Mouse (Mus musculus) hindbrain, embryonic 10.5 days (tissue): ENCODE measurements around the gene Ss18l1. TPM values are rescaled to one million over a fixed set of nuclear protein-coding genes. Genes with fewer than 3 reads are reported as not detected.
A peak's percentile ranks its signal among the peaks of the same experiment; 100 is the strongest.

Experiments
- DNase-seq: peaks from one replicate; pipeline ENCODE4 v3.0.0-alpha.2; 2017; ENCODE audit warnings: low spot score
- H3K27ac ChIP-seq: fragments of 300-500 bp; sonication (generic); 2 replicates; pipeline ENCODE4 v1.5.1; 2016; ENCODE audit warnings: mild to moderate bottlenecking, moderate library complexity
- H3K27me3 ChIP-seq: fragments of 300-500 bp; sonication (generic); 2 replicates; pipeline ENCODE4 v1.6.1; 2016; ENCODE audit warnings: mild to moderate bottlenecking; ENCODE audit not compliant: poor library complexity, insufficient read depth, severe bottlenecking
- H3K36me3 ChIP-seq: fragments of 300-500 bp; sonication (generic); 2 replicates; pipeline ENCODE4 v1.6.1; 2016; ENCODE audit warnings: mild to moderate bottlenecking, moderate library complexity
- H3K4me1 ChIP-seq: fragments of 300-500 bp; sonication (generic); replicated peaks from 2 replicates; pipeline ENCODE4 v1.6.1; 2016; ENCODE audit warnings: mild to moderate bottlenecking
- H3K4me3 ChIP-seq: fragments of 300-500 bp; sonication (generic); 2 replicates; pipeline ENCODE4 v1.5.1; 2016; ENCODE audit warnings: mild to moderate bottlenecking, moderate library complexity
- H3K9me3 ChIP-seq: fragments of 300-500 bp; sonication (generic); 2 replicates; pipeline ENCODE4 v1.6.1; 2016; ENCODE audit warnings: mild to moderate bottlenecking, moderate library complexity
- WGBS: fragments of 180-500 bp; shearing (Covaris S2); methylation state at CpG from one replicate; pipeline ENCODE4 v1.1.7; 2016; 5-methylcytosine and 5-hydroxymethylcytosine counted together
- polyA plus RNA-seq: library from polyadenylated mRNA; unstranded; fragments of >200 nt; fragmentation: Nextera tagmentation; extraction: Ambion mirVana; gene quantifications from 2 replicates; pipeline ENCODE4 v1.2.1, GENCODE M21; 2016

Ss18l1 gene
- polyA plus RNA-seq, 1 experiment from 2014 or later = 14.7 TPM

DNA sequence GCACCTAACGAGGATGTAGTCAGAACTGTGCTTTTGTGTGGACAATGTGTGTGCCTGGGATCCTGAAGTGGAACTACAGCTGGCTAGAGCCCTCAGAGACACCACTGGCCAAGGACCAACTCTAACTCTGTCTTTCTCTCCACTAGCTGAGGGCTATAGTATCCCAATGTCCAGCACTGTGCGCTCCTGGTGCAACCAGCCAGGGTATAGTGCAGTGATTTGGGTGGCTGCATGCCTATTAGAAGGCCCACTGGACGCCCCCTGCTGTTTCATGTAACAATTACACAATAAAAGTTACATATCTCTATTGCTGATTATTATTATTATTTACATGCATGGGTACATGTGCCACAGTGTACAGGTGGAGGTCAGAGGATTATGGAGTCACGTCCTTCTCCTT lies 3.0 kb downstream of the Ss18l1 start:
- Histone ChIP-seq H3K4me3 (no peak overlapping the region; the same call in 1 of the 2 replicates), H3K36me3 (peaks cover 35% of the 10 kb centered on the region), H3K4me1 (peaks cover 42% of the 10 kb centered on the region), H3K27me3 (no peaks in the 10 kb centered on the region), H3K27ac (no peak overlapping the region), H3K9me3 (no peaks in the 10 kb centered on the region)
- peak; percentile 23 for DNase-seq
- WGBS = 56% methylated on average over 4 of the region's 4 CpGs

- no peaks in the 10 kb centered on the region for H3K27me3 ChIP-seq
- peaks cover 42% of the 10 kb centered on the region for H3K36me3 ChIP-seq
- no peak for DNase-seq
- 94% methylated on average over 3 of the region's 3 CpGs for WGBS
- peaks cover 35% of the 10 kb centered on the region for H3K4me1 ChIP-seq
- no peak overlapping the region for H3K4me3 ChIP-seq
- no peaks in the 10 kb centered on the region for H3K9me3 ChIP-seq
- no peak overlapping the region for H3K27ac ChIP-seq
These were observed 5.3 kb downstream of the Ss18l1 start for GRCm38 (mm10) chr2:180047580-180047979.

DNA sequence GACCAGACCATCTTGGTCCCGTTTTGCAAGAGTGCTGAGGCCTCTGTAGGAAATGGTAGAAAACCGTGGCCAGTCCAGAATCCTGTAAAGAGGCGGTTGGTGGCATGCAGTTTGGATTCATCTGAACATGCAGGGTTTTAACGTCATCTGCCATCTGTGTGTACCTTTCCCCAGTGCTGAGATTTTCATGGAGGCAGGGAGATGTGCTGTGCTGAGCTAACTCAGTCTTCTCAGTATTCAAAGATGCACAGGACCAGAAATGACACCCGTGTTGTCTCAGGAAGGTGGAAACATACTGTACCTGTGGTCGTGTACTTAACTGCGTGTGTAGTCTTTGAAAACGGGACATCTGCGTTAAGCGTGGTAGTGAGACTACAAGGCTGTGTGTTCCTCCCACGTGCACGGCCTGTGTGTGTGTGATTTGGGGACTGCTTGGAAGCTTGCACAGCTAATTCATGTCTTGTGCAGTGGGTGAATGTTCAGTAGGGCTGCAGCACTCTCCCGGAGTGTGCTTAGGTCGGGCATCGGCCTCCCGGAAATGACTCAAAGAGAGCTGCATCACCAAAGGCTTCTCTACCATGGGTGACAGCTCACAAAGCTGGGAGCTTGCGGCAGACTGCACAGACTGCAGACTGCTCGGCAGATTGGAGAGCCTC lies 5.8 kb downstream of the Ss18l1 start:
- DNase-seq = no peak
- WGBS = 94% methylated on average over 18 of the region's 18 CpGs
- Histone ChIP-seq H3K27me3 (no peaks in the 10 kb centered on the region), H3K9me3 (no peaks in the 10 kb centered on the region), H3K4me1 (peaks cover 30% of the 10 kb centered on the region), H3K36me3 (peaks cover 47% of the 10 kb centered on the region), H3K4me3 (no peak overlapping the region), H3K27ac (no peak overlapping the region)

GRCm38 (mm10) chr2:180050986-180051385 lies 8.7 kb downstream of the Ss18l1 start:
- WGBS = 27% methylated on average over 5 of the region's 5 CpGs
- H3K9me3 ChIP-seq = no peaks in the 10 kb centered on the region
- H3K27ac ChIP-seq = 0 out of 2 replicates have a peak overlapping the region, but pooled peaks have one; percentile 6
- H3K4me1 ChIP-seq = peaks cover 8% of the 10 kb centered on the region; the same call in 1 of the 2 replicates
- peak; percentile 78 for DNase-seq
- no peak overlapping the region for H3K4me3 ChIP-seq
- peaks cover 73% of the 10 kb centered on the region for H3K36me3 ChIP-seq
- no peaks in the 10 kb centered on the region for H3K27me3 ChIP-seq

DNA sequence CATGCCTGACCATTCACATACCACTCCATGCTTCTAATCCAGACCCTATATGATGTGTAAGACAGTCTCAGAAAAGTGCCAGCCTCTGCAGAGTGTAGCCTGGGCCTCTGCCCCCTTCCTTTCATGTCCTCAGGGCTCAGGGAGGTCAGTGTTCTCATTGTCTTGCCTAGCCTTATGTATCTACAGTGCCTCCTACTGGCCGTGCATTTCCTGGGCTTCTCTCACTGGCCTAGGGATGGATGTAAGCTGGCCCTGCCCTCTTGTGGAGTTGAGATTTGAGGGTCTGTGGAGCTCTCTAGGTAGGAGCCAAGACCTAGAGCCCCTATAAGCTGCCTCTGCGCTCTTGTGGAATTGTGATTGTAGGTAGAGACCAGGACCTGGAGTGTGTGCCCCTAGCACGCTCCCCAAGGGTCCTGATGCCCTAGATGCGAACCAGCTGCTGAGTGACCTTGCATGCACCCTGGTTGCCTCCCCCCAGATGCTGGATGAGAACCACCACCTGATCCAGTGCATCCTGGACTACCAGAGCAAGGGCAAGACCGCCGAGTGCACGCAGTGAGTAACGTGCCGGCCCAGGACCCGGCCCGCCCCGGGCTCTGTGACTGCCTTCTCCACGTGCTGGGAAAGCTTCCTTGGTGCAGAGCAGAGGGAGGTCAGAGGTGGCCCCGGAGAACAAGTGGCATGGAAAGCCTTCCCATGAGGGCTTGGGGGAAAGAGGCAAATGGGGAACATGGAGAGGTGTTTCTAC lies 9.9 kb downstream of the Ss18l1 start:
- H3K9me3 ChIP-seq = no peaks in the 10 kb centered on the region
- WGBS = 90% methylated on average over 14 of the region's 14 CpGs
- H3K27me3 ChIP-seq = no peaks in the 10 kb centered on the region
- peaks cover 8% of the 10 kb centered on the region; the same call in 1 of the 2 replicates for H3K4me1 ChIP-seq
- DNase-seq = peak; percentile 38
- H3K36me3 ChIP-seq = peaks cover 73% of the 10 kb centered on the region
- H3K27ac ChIP-seq = peak overlapping the region; percentile 36; the same call in 1 of the 2 replicates
- no peak overlapping the region for H3K4me3 ChIP-seq

GRCm38 (mm10) chr2:180053001-180053400 lies 10.7 kb downstream of the Ss18l1 start:
- H3K4me3 ChIP-seq = no peak overlapping the region
- no peak overlapping the region for H3K27ac ChIP-seq
- no peaks in the 10 kb centered on the region for H3K9me3 ChIP-seq
- no peak for DNase-seq
- 97% methylated on average over 9 of the region's 9 CpGs for WGBS
- H3K36me3 ChIP-seq = peaks cover 73% of the 10 kb centered on the region
- H3K4me1 ChIP-seq = peaks cover 8% of the 10 kb centered on the region; the same call in 1 of the 2 replicates
- no peaks in the 10 kb centered on the region for H3K27me3 ChIP-seq

GRCm38 (mm10) chr2:180063338-180064131 lies 21.2 kb downstream of the Ss18l1 start:
- no peak for DNase-seq
- Histone ChIP-seq H3K9me3 (peaks cover 12% of the 10 kb centered on the region; the same call in 1 of the 2 replicates), H3K36me3 (peaks cover 87% of the 10 kb centered on the region), H3K4me1 (no peaks in the 10 kb centered on the region), H3K27me3 (no peaks in the 10 kb centered on the region), H3K4me3 (no peak overlapping the region), H3K27ac (no peak overlapping the region)
- WGBS = 93% methylated on average over 11 of the region's 11 CpGs

DNA sequence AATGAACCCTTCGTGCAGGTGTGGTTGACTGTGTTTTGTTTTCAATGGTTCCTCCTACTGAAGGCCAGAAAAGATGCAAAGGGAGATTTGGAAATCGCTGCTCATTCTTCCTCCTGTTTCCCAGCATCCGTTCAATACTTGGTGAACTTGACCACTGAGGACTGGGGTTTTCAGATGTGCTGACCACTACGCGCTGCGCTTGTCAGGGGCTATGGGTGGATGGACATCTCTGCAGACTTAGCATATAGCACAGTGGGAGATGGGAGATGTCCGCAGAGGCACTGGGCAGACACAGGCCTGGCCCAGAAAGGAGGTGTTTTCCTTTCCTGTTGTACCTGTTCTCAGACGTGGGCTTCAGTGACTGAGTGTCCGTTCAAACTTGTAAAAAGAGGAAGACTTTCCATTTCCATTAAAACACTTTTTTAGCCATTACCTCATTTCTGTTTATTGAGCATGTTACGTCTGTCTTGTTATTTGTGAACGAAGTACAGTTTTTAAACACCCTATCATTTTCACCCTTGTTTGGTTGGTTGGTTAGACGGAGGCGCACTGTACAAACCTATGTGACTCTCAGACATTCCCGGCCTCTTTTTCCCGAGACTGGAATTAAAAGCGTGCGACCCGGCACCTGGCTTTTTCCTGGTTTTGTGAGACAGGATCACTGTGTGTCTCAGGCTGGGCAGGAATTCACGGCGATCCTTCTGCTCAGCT lies 27.6 kb downstream of the Ss18l1 start:
- 36% methylated on average over 20 of the region's 20 CpGs for WGBS
- H3K36me3 ChIP-seq = peaks cover 46% of the 10 kb centered on the region
- peak overlapping the region; percentile 92 for H3K27ac ChIP-seq
- H3K27me3 ChIP-seq = no peaks in the 10 kb centered on the region
- H3K9me3 ChIP-seq = peaks cover 5% of the 10 kb centered on the region; the same call in 1 of the 2 replicates
- H3K4me3 ChIP-seq = peak overlapping the region; percentile 80
- no peak for DNase-seq
- peaks cover 16% of the 10 kb centered on the region for H3K4me1 ChIP-seq

DNA sequence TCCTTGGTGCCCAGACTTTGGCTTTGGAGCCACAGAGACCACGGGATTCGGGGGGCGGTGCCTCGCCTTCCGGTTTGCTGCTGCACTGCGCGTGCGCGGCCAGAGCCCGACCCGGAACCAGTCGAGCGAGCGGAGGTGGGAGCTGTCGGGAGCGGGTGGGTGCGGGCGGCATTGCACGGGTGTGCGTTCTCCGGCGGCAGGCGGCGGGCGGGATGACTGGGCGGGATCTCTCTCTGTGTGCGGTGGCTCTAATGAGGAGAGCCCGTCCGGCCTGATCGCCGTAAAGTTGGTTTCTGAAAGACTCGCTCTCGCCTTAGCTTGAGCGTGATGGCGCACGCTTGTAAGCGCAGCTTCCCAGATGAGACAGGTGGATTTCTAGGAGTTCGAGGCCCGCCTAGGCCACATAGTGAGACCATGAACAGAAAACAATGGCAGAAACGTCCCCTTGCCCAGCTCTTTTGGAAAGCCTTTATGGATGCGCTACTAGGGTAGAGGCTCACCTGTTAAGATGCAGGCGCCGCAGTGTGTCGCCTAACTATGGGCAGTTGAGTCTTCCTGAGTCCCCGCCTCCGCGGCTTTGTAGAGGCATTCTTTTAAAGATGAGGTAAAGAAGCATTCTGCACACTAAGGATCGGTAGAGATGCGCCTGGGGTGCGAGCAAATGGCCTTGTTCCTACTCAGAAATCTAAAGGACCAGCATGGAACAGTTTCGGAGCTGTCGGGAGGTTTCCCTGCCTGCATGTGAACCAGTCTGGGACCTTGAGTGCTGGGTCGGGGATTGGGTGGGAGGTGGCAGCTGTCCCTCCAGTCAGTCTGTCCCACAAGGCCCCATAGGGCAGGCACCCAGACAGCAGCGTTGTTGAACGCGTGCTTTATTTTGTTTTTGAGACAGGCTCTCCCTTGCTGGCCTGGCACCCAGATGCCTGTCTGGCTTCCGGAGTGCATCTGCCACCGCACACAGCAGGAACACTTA lies 28.5 kb downstream of the Ss18l1 start, which contains the start of gene Mtg2:
Mtg2 (plus strand) TSS at position 108 of the 973 bp plus-strand sequence.
- DNase-seq = peak; percentile 94
- peak within 1 kb of the TSS; percentile 92 for H3K27ac ChIP-seq
- no peaks in the 10 kb centered on the region for H3K9me3 ChIP-seq
- WGBS = 6% methylated on average over 58 of the region's 58 CpGs
- H3K27me3 ChIP-seq = no peaks in the 10 kb centered on the region
- H3K36me3 ChIP-seq = peaks cover 38% of the 10 kb centered on the region
- H3K4me3 ChIP-seq = peak within 1 kb of the TSS; percentile 80
- H3K4me1 ChIP-seq = peaks cover 16% of the 10 kb centered on the region

DNA sequence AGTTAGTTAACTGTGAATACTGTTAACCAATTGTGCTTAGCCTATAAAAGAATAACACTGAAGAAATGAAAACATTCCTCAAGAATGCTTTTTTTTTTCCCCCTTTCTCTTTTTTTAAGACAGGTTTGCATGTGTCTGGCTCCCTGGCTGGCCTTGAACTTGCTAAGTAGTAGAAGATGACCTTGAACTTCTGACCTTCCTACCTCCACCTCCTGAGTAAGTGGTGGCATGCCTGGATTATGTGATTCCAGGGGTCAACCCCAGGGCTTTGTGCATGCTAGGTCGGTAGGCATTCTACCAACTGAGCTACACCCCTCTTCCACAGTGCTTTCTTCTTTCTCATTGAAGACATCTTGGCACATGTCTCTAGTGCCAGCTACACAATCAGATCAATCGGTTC lies 29.4 kb downstream of the Ss18l1 start:
- WGBS = 82% methylated on average over 2 of the region's 2 CpGs
- H3K9me3 ChIP-seq = no peaks in the 10 kb centered on the region
- H3K4me1 ChIP-seq = peaks cover 16% of the 10 kb centered on the region
- no peak overlapping the region for H3K27ac ChIP-seq
- peaks cover 36% of the 10 kb centered on the region for H3K36me3 ChIP-seq
- no peak overlapping the region for H3K4me3 ChIP-seq
- no peak for DNase-seq
- H3K27me3 ChIP-seq = no peaks in the 10 kb centered on the region

DNA sequence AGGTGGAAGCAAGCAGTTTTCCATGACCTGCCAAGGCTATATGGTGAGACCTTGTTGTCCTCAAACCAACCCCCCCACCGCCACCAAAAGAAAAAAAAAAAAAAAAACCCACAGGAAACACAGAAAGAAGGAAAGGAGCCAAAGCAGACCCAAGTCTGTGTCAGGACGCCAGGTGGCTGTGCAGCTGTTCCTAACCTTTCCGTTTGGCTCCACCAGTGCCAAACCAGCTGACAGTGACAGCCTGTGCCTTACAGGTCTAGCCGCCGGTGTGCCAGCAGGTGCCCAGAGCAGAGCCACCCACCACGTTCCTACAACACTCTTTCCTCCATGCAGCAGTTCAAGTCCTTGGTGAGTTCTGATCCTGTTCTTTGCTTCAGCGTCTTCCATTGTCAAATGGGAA lies 30.6 kb downstream of the Ss18l1 start:
- Histone ChIP-seq H3K36me3 (peaks cover 36% of the 10 kb centered on the region), H3K4me3 (no peak overlapping the region), H3K27me3 (no peaks in the 10 kb centered on the region), H3K27ac (no peak overlapping the region), H3K4me1 (peaks cover 16% of the 10 kb centered on the region), H3K9me3 (no peaks in the 10 kb centered on the region)
- DNase-seq = no peak
- WGBS = 90% methylated on average over 7 of the region's 7 CpGs
